Mouse (Mus musculus) G1E (cell line): ENCODE results near the gene Zc3h6.

Source experiments
- CTCF ChIP-seq: IDR thresholded peaks from 2 replicates; pipeline ENCODE4 v1.5.1; 2012; ENCODE audit warnings: low read depth, low read length, inconsistent platforms, mixed read lengths
- GATA1 ChIP-seq: IDR thresholded peaks from 2 replicates; pipeline ENCODE4 v1.6.1; 2012; ENCODE audit warnings: borderline replicate concordance, low read length, inconsistent platforms, mixed read lengths

- TF ChIP-seq CTCF = no peak
- no peak for TF ChIP-seq GATA1
Measured at GRCm38 (mm10) chr2:128924799-128925198, 42.4 kb upstream of the Zc3h6 start.
